Mouse (Mus musculus): ENCODE results near the gene Hmgn2.

GRCm38 (mm10) chr4:133982936-133983335 is 14.5 kb upstream of the Hmgn2 start:
- TF ChIP-seq CTCF (IDR thresholded peaks at IDR 0.05; ENCODE audit: extremely low read depth, insufficient read depth, insufficient read length, insufficient replicate concordance), result no peak
- TF ChIP-seq POLR2A (IDR thresholded peaks at IDR 0.05; ENCODE audit: low read depth, low read length), result no peak

Data from spleen, adult 2 months (tissue).